Mouse (Mus musculus): Measurements from ENCODE around the gene D11Wsu47e. TPM values are rescaled to one million over a fixed set of nuclear protein-coding genes. Genes with fewer than 3 reads are reported as not detected.

Gene D11Wsu47e
- polyA plus RNA-seq, 2 experiments: 7.8 to 8.0 TPM

DNA sequence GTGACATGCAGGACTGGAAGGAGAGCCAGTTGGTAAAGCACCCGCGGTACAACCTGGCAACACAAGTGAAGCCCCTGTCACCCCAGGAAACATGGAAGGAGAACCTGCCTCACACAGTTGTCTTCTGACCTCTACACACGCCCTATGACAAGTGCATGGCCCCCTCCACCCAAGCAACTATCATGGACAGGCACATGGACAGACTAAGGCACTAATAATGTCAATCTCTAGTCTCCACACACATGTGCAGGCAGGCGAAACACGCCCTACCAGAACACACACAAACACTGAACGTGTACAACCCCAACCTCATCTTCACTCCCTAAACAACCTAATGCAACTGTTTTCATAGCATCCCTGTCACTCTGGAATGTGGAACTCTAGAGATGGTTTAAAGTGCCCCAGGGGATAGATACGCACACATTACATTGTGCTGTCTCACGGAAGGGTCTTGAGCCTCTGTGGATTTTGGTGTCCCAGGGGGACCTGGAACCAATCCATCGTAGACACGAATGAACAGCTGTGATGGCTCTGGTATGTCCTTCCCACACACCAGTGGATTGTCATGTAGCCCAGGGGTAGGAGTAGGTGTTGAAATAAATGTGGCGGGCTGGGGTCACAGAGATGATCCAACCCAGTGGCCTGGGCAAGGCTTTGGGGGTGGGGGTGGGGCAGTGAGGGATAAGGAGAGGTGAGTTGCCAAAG, 52.8 kb downstream of the D11Wsu47e start:
- Histone ChIP-seq H3K4me1 (replicated peaks; ENCODE audit: control insufficient read depth in 2 of 2, insufficient read depth in 2 of 2, low read length in 1 of 2) (peaks cover 21 to 38% of the 10 kb centered on the region in 2 experiments), H3K4me2 (ENCODE audit: low read depth) (no peak overlapping the region), H3K4me3 (ENCODE audit: insufficient read depth in 1 of 2, low read depth in 2 of 2, low read length in 2 of 2) (no peak overlapping the region), H3K27ac (no peak overlapping the region), H3K36me3 (replicated peaks; ENCODE audit: control insufficient read depth, insufficient read depth, low read depth) (peaks cover 3% of the 10 kb centered on the region; the same call in 1 of the 2 replicates), H3K27me3 (ENCODE audit: control insufficient read depth, insufficient read depth, low read length) (no peaks in the 10 kb centered on the region), H3K9me3 (ENCODE audit: control insufficient read depth, low read length) (no peaks in the 10 kb centered on the region), H3K9ac (replicated peaks) (no peak overlapping the region)
- peak; percentile 53 for ATAC-seq (ENCODE audit: insufficient read depth)
- WGBS (ENCODE audit: insufficient replicate concordance): 74% methylated on average over 11 of the region's 11 CpGs
- TF ChIP-seq CTCF (IDR thresholded peaks at IDR 0.05; ENCODE audit: low read depth) (no peak), EP300 (IDR thresholded peaks at IDR 0.05; ENCODE audit: low read depth) (no peak)
- no peak for DNase-seq (ENCODE audit: low read depth in 3 of 3, low spot score in 3 of 3)

DNA sequence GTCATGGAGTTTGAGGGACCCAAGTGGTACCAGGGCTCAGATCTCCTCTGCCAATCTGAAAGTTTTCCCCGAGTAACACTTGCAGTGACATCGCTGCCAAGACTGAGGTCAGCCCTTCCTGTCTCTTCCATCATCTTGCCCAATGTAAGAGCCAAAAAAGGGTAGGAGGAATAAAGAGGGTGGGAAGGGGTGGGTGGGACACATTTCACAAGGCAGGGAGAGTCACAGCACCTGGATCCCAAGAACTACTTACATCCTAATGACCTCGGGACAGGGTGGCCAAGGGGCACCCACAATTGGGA, 53.3 kb downstream of the D11Wsu47e start:
- Histone ChIP-seq H3K4me2 (ENCODE audit: low read depth) (no peak overlapping the region), H3K9me3 (ENCODE audit: control insufficient read depth, low read length) (no peaks in the 10 kb centered on the region), H3K27ac (no peak overlapping the region), H3K4me3 (ENCODE audit: insufficient read depth in 1 of 2, low read depth in 2 of 2, low read length in 2 of 2) (no peak overlapping the region), H3K36me3 (replicated peaks; ENCODE audit: control insufficient read depth, insufficient read depth, low read depth) (peaks cover 3% of the 10 kb centered on the region; the same call in 1 of the 2 replicates), H3K4me1 (replicated peaks; ENCODE audit: control insufficient read depth in 2 of 2, insufficient read depth in 2 of 2, low read length in 1 of 2) (peaks cover 21 to 38% of the 10 kb centered on the region in 2 experiments), H3K9ac (replicated peaks) (no peak overlapping the region), H3K27me3 (ENCODE audit: control insufficient read depth, insufficient read depth, low read length) (no peaks in the 10 kb centered on the region)
- TF ChIP-seq CTCF (IDR thresholded peaks at IDR 0.05; ENCODE audit: low read depth) (no peak), EP300 (IDR thresholded peaks at IDR 0.05; ENCODE audit: low read depth) (no peak)
- DNase-seq (ENCODE audit: low read depth in 3 of 3, low spot score in 3 of 3) (no peak), ATAC-seq (ENCODE audit: insufficient read depth) (no peak)
- 65% methylated on average over 3 of the region's 3 CpGs for WGBS (ENCODE audit: insufficient replicate concordance)

DNA sequence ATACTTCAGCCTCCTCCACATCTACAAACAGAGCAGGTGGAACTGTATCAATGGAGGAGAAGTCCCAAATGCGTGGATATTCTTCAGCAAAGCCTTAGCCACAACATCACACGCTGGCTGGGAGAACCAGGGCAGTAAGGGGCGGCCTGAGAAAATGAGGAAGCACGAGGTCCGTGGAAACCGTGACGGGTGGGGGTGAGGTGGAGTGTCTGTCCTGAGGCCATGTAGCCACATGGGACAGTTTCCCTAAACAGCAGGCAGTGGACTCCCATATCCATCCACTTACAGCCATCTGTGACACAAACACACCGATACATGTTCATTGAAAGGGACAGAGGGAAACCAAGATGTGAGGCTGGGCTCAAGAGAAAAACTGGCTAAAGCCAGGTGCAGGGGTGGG, 53.7 kb downstream of the D11Wsu47e start:
- DNase-seq (ENCODE audit: low read depth in 3 of 3, low spot score in 3 of 3) (no peak), ATAC-seq (ENCODE audit: insufficient read depth) (no peak)
- Histone ChIP-seq H3K27ac (no peak overlapping the region), H3K4me1 (replicated peaks; ENCODE audit: control insufficient read depth in 2 of 2, insufficient read depth in 2 of 2, low read length in 1 of 2) (peaks cover 21 to 37% of the 10 kb centered on the region in 2 experiments), H3K36me3 (replicated peaks; ENCODE audit: control insufficient read depth, insufficient read depth, low read depth) (peaks cover 3% of the 10 kb centered on the region; the same call in 1 of the 2 replicates), H3K27me3 (ENCODE audit: control insufficient read depth, insufficient read depth, low read length) (no peaks in the 10 kb centered on the region), H3K9ac (replicated peaks) (no peak overlapping the region), H3K4me3 (ENCODE audit: insufficient read depth in 1 of 2, low read depth in 2 of 2, low read length in 2 of 2) (no peak overlapping the region), H3K4me2 (ENCODE audit: low read depth) (no peak overlapping the region), H3K9me3 (ENCODE audit: control insufficient read depth, low read length) (no peaks in the 10 kb centered on the region)
- 45% methylated on average over 8 of the region's 8 CpGs for WGBS (ENCODE audit: insufficient replicate concordance)
- TF ChIP-seq CTCF (IDR thresholded peaks at IDR 0.05; ENCODE audit: low read depth): no peak
- no peak for TF ChIP-seq EP300 (IDR thresholded peaks at IDR 0.05; ENCODE audit: low read depth)

DNA sequence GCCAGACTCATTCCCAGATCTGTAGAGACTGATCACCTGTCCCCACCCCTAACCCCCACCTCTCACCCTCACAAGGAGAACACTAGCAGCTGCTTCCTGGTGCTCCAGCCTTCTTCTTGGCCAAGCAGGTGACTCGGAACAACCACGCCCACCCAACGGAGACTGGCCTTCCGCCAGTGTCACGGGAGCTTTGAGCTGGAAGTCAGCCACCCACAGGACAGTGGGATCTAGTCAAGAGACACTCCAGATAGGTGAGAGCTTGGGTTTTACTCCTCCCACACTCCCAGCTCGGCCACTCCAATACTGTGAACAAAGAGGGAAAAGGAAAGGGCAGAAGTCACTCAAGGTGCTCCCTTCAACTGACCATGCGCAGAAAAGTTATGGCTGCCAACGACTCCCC, 55.0 kb downstream of the D11Wsu47e start:
- H3K36me3 ChIP-seq (replicated peaks; ENCODE audit: control insufficient read depth, insufficient read depth, low read depth): peaks cover 3% of the 10 kb centered on the region; the same call in 1 of the 2 replicates
- DNase-seq (ENCODE audit: low read depth in 3 of 3, low spot score in 3 of 3) (no peak), ATAC-seq (ENCODE audit: insufficient read depth) (no peak)
- WGBS (ENCODE audit: insufficient replicate concordance): 83% methylated on average over 8 of the region's 8 CpGs
- H3K4me1 ChIP-seq (replicated peaks; ENCODE audit: control insufficient read depth in 2 of 2, insufficient read depth in 2 of 2, low read length in 1 of 2): peaks cover 13 to 25% of the 10 kb centered on the region in 2 experiments; a peak in 3 of 4 replicates
- H3K4me2 ChIP-seq (ENCODE audit: low read depth): no peak overlapping the region
- no peaks in the 10 kb centered on the region for H3K9me3 ChIP-seq (ENCODE audit: control insufficient read depth, low read length)
- no peak overlapping the region for H3K9ac ChIP-seq (replicated peaks)
- no peak overlapping the region for H3K27ac ChIP-seq
- H3K4me3 ChIP-seq (ENCODE audit: insufficient read depth in 1 of 2, low read depth in 2 of 2, low read length in 2 of 2): no peak overlapping the region
- no peaks in the 10 kb centered on the region for H3K27me3 ChIP-seq (ENCODE audit: control insufficient read depth, insufficient read depth, low read length)
- TF ChIP-seq EP300 (IDR thresholded peaks at IDR 0.05; ENCODE audit: low read depth) (no peak), CTCF (IDR thresholded peaks at IDR 0.05; ENCODE audit: low read depth) (no peak)

DNA sequence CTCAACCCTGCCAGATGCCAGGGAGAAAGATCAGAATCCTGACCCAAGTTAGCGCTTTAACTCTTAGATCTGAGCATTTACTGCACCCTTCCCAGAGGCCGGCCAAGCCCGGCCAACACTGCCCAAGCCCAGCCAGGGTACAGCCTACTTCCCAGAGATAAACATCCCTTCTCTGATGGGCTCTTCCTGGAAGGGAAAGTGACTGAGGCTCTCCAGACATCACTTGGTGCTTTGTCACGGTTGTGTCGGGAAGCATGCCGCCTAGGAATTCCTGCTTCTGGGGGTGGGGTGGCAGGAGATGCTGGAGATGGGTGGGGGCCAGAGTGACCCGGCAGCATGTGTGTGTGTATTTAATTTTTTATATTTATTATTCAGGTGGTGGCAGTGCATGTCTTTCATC, 55.9 kb downstream of the D11Wsu47e start:
- Histone ChIP-seq H3K36me3 (replicated peaks; ENCODE audit: control insufficient read depth, insufficient read depth, low read depth) (peaks cover 6% of the 10 kb centered on the region; the same call in 1 of the 2 replicates), H3K9me3 (ENCODE audit: control insufficient read depth, low read length) (no peaks in the 10 kb centered on the region), H3K27me3 (ENCODE audit: control insufficient read depth, insufficient read depth, low read length) (no peaks in the 10 kb centered on the region), H3K4me1 (replicated peaks; ENCODE audit: control insufficient read depth in 2 of 2, insufficient read depth in 2 of 2, low read length in 1 of 2) (peaks cover 8 to 19% of the 10 kb centered on the region in 2 experiments; a peak in 3 of 4 replicates), H3K4me3 (ENCODE audit: insufficient read depth in 1 of 2, low read depth in 2 of 2, low read length in 2 of 2) (no peak overlapping the region), H3K27ac (no peak overlapping the region), H3K9ac (replicated peaks) (no peak overlapping the region), H3K4me2 (ENCODE audit: low read depth) (no peak overlapping the region)
- TF ChIP-seq EP300 (IDR thresholded peaks at IDR 0.05; ENCODE audit: low read depth) (no peak), CTCF (IDR thresholded peaks at IDR 0.05; ENCODE audit: low read depth) (no peak)
- 67% methylated on average over 7 of the region's 7 CpGs for WGBS (ENCODE audit: insufficient replicate concordance)
- no peak for DNase-seq (ENCODE audit: low read depth in 3 of 3, low spot score in 3 of 3)
- ATAC-seq (ENCODE audit: insufficient read depth): no peak

Measured in liver, embryonic 14.5 days (tissue).